Mouse (Mus musculus): Measurements from ENCODE around the gene Trim63.

The Trim63 gene

GRCm38 (mm10) chr4:134370649-134371221 lies 55.8 kb downstream of the Trim63 start:
- no peak for DNase-seq (ENCODE audit: low read depth)

GRCm38 (mm10) chr4:134371316-134371855 lies 56.5 kb downstream of the Trim63 start:
- DNase-seq (ENCODE audit: low read depth) = no peak

GRCm38 (mm10) chr4:134372294-134372747 lies 57.4 kb downstream of the Trim63 start:
- DNase-seq (ENCODE audit: low read depth) = no peak

GRCm38 (mm10) chr4:134373295-134373694 lies 58.4 kb downstream of the Trim63 start:
- no peak for DNase-seq (ENCODE audit: low read depth)

GRCm38 (mm10) chr4:134374306-134374705 lies 59.4 kb downstream of the Trim63 start:
- no peak for DNase-seq (ENCODE audit: low read depth)

- no peak for DNase-seq (ENCODE audit: low read depth)
These were observed 63.2 kb downstream of the Trim63 start for GRCm38 (mm10) chr4:134378089-134378615.
